Mouse (Mus musculus) lung, postnatal 0 days (tissue): ENCODE data around the gene Lenep. TPM values are rescaled to one million over a fixed set of nuclear protein-coding genes. Genes with fewer than 3 reads are reported as not detected.

Source experiments
- ATAC-seq: fragments of 200-750 bp; cut with Nextera tagmentation; 2 replicates; pipeline ENCODE4 v1.8.0; 2017; ENCODE audit warnings: moderate library complexity
- DNase-seq: peaks from one replicate; pipeline ENCODE4 v3.0.0-alpha.2; 2016; ENCODE audit warnings: low spot score
- H3K27ac ChIP-seq: fragments of 300-500 bp; sonication (generic); 2 replicates; pipeline ENCODE4 v1.5.1; 2014; ENCODE audit warnings: antibody characterized with exemption, mild to moderate bottlenecking, low read length, mixed read lengths
- H3K27me3 ChIP-seq: fragments of 300-500 bp; sonication (generic); replicated peaks from 2 replicates; pipeline ENCODE4 v1.6.1; 2014; ENCODE audit warnings: low read length, mixed read lengths; ENCODE audit not compliant: insufficient read depth
- H3K36me3 ChIP-seq: fragments of 300-500 bp; sonication (generic); 2 replicates; pipeline ENCODE4 v1.6.1; 2014; ENCODE audit warnings: low read length, mixed read lengths; ENCODE audit not compliant: insufficient read depth
- H3K4me1 ChIP-seq: fragments of 300-500 bp; sonication (generic); 2 replicates; pipeline ENCODE4 v1.6.1; 2014; ENCODE audit warnings: antibody characterized with exemption, low read depth, low read length, mixed read lengths; ENCODE audit not compliant: insufficient read depth
- H3K4me2 ChIP-seq: fragments of 300-500 bp; sonication (generic); replicated peaks from 2 replicates; pipeline ENCODE4 v1.6.1; 2014; ENCODE audit warnings: low read depth, mild to moderate bottlenecking, low read length, moderate library complexity, mixed read lengths
- H3K4me3 ChIP-seq: fragments of 300-500 bp; sonication (generic); 2 replicates; pipeline ENCODE4 v1.5.1; 2014; ENCODE audit warnings: low read depth, low read length
- H3K9ac ChIP-seq: fragments of 300-500 bp; sonication (generic); replicated peaks from 2 replicates; pipeline ENCODE4 v1.6.1; 2014; ENCODE audit warnings: low read depth, mild to moderate bottlenecking
- H3K9me3 ChIP-seq: fragments of 300-500 bp; sonication (generic); 2 replicates; pipeline ENCODE4 v1.6.1; 2016; ENCODE audit warnings: low read length, mixed read lengths
- CTCF ChIP-seq: IDR thresholded peaks from 2 replicates; pipeline ENCODE4 v1.5.1; 2016; ENCODE audit warnings: antibody characterized with exemption, mild to moderate bottlenecking
- EP300 ChIP-seq: IDR thresholded peaks from 2 replicates; pipeline ENCODE4 v1.6.1; 2016; ENCODE audit warnings: antibody characterized with exemption, mild to moderate bottlenecking, control low read depth
- WGBS: fragments of 180-500 bp; shearing (Covaris S2); extraction: QIAGEN DNeasy Blood & Tissue Kit; methylation state at CpG from one replicate; pipeline ENCODE4 v1.1.7; 2014; 5-methylcytosine and 5-hydroxymethylcytosine counted together
- polyA plus RNA-seq: library from polyadenylated mRNA; unstranded; fragments of >200 nt; fragmentation: Nextera tagmentation; extraction: Ambion mirVana; gene quantifications from 2 replicates; pipeline ENCODE4 v1.2.1, GENCODE M21; 2015

Lenep gene
- polyA plus RNA-seq, 1 experiment from 2014 or later: not detected

- Histone ChIP-seq H3K9ac (peak overlapping the region; percentile 65; the same call in 1 of the 2 replicates), H3K4me3 (peak overlapping the region; percentile 78), H3K9me3 (no peaks in the 10 kb centered on the region), H3K4me1 (peaks cover 10% of the 10 kb centered on the region), H3K36me3 (no peaks in the 10 kb centered on the region), H3K27ac (peak overlapping the region; percentile 97), H3K4me2 (peak overlapping the region; percentile 99), H3K27me3 (no peaks in the 10 kb centered on the region)
- DNase-seq (peak; percentile 95), ATAC-seq (peak; percentile 16)
- no peak for TF ChIP-seq EP300
- TF ChIP-seq CTCF: no peak
- 0% methylated on average over 12 of the region's 12 CpGs for WGBS
Measured at GRCm38 (mm10) chr3:89394894-89395256, 7.7 kb downstream of the Lenep start.

- Histone ChIP-seq H3K27me3 (no peaks in the 10 kb centered on the region), H3K36me3 (no peaks in the 10 kb centered on the region), H3K4me1 (peaks cover 16% of the 10 kb centered on the region), H3K9me3 (no peaks in the 10 kb centered on the region), H3K9ac (peak within 1 kb of the TSS; percentile 65), H3K27ac (peak within 1 kb of the TSS; percentile 97), H3K4me2 (peak within 1 kb of the TSS; percentile 99), H3K4me3 (peak within 1 kb of the TSS; percentile 78)
- TF ChIP-seq EP300 (0 out of 2 replicates have a peak, but pooled peaks have one; percentile 25), CTCF (peak; percentile 62)
- WGBS: under 1% methylated on average over 38 of the region's 42 CpGs
- ATAC-seq (peak; percentile 68), DNase-seq (peak; percentile 92)
Measured at GRCm38 (mm10) chr3:89394006-89394893, 8.3 kb downstream of the Lenep start, which contains the start of gene Zbtb7b. TSS of gene Zbtb7b (minus strand) at chr3:89394776.

- peak; percentile 99 for DNase-seq
- peaks cover 16% of the 10 kb centered on the region for H3K4me1 ChIP-seq
- H3K4me3 ChIP-seq: peak overlapping the region; percentile 78
- H3K36me3 ChIP-seq: no peaks in the 10 kb centered on the region
- under 1% methylated on average over 15 of the region's 15 CpGs for WGBS
- ATAC-seq: peak; percentile 94
- H3K27ac ChIP-seq: peak overlapping the region; percentile 97
- H3K27me3 ChIP-seq: no peaks in the 10 kb centered on the region
- peak overlapping the region; percentile 99 for H3K4me2 ChIP-seq
- H3K9ac ChIP-seq: peak overlapping the region; percentile 65
- no peaks in the 10 kb centered on the region for H3K9me3 ChIP-seq
- TF ChIP-seq CTCF: no peak
- TF ChIP-seq EP300: peak; percentile 43; the same call in 1 of the 2 replicates
Measured at GRCm38 (mm10) chr3:89393605-89394004, 9.0 kb downstream of the Lenep start.

- under 1% methylated on average over 17 of the region's 24 CpGs for WGBS
- no peak for ATAC-seq
- peak overlapping the region; percentile 77 for H3K9ac ChIP-seq
Measured at GRCm38 (mm10) chr3:89392871-89393311, 9.7 kb downstream of the Lenep start.

GRCm38 (mm10) chr3:89391663-89392511 lies 10.7 kb downstream of the Lenep start:
- Histone ChIP-seq H3K27me3 (no peaks in the 10 kb centered on the region), H3K4me1 (peaks cover 20% of the 10 kb centered on the region), H3K27ac (peak overlapping the region; percentile 97), H3K9ac (peak overlapping the region; percentile 77), H3K4me3 (peak overlapping the region; percentile 78), H3K4me2 (peak overlapping the region; percentile 99), H3K9me3 (no peaks in the 10 kb centered on the region), H3K36me3 (no peaks in the 10 kb centered on the region)
- no peak for TF ChIP-seq EP300
- peak; percentile 7; the same call in 1 of the 2 replicates for TF ChIP-seq CTCF
- DNase-seq: peak; percentile 83
- WGBS: 3% methylated on average over 30 of the region's 56 CpGs
- peak; percentile 3; the same call in 1 of the 2 replicates for ATAC-seq

More at GRCm38 (mm10) chr3:89392871-89393311, 9.7 kb downstream of the Lenep start:
- Histone ChIP-seq H3K4me2 (peak overlapping the region; percentile 99), H3K4me3 (peak overlapping the region; percentile 78), H3K36me3 (no peaks in the 10 kb centered on the region), H3K9me3 (no peaks in the 10 kb centered on the region), H3K27me3 (no peaks in the 10 kb centered on the region), H3K27ac (peak overlapping the region; percentile 97), H3K4me1 (peaks cover 16% of the 10 kb centered on the region)
- TF ChIP-seq CTCF: no peak
- TF ChIP-seq EP300: no peak
- no peak for DNase-seq
